14 mouse cellular contexts compared by ENCODE assay signal in the genomic region with DNA sequence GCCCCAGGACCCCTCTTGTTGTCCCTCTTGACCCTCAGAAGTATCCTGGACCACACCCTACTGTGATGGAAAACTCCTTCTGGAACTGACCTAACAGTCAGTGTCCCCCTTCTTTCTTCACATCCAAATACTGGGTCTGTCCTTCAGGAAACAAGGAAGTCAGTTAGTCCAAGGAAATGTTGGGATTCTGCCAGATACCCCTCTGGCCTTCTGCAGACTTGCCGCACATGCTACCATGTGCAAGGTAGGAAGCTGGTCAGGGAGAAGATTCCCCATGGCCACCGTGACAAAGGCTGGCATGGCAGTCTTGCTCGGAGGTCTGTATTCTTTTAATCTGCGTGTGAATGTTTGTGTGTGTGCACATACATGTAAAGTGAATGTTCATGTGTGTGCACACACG.
"Had no signal": no experiment of that assay in that cellular context is flagged by ENCODE, and none has a peak within 500 bp of the region (broad histone marks: within the 10 kb centered on the region; RNA-seq: fewer than 3 reads in every experiment).

No protein-coding gene starts in this region.

- DNase-seq: cerebellum, adult 8-10 months; cerebellum, adult 9-10 months; cerebellum, adult 9-11 months; cerebellum, postnatal 25 days; embryo, embryonic 11 days; forebrain, postnatal 0 days; gastrocnemius, adult 2 months; gastrocnemius, postnatal 10 days; gastrocnemius, postnatal 14 days; gastrocnemius, postnatal 25 days; gastrocnemius, postnatal 36 days; heart, adult 11 months; heart, adult 18-20 months; heart, adult 2 months had no signal
